Mouse (Mus musculus) lung, postnatal 25 days (tissue): ENCODE measurements at regions not wholly inside any gene's neighbourhood (a gene's known extent, or its start where the extent isn't known, plus 50 kb on each side); places are given as distances from the start of the nearest gene placed in this dataset.

Experiments
- DNase-seq: peaks from one replicate; pipeline ENCODE4 v3.0.0; 2022; ENCODE audit warnings: low spot score

- no peak for DNase-seq
Measured at GRCm38 (mm10) chr15:27270203-27270602, 196.3 kb upstream of the Ank start.

DNA sequence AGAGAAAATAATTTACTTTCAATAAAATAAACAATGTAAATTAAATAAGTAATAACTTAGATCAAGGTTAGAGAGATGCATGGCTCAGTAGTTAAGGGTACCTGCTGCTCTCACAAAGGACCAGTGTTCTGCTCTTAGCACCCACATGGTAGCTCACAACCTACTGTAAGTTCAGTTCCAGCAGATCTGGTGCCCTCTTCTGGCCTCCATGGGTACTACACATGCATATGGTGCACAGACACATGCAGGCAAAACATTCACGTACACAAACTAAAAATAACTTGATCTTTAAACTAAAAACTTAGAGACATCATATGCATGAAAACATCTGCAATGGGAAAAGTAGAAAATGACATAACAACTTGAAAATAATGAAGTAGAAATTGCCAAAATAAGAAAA, 184.2 kb upstream of the Ank start:
- DNase-seq, result no peak

- no peak for DNase-seq
Measured at GRCm38 (mm10) chr15:27303856-27304255, 162.6 kb upstream of the Ank start.

- DNase-seq, result no peak
Measured at GRCm38 (mm10) chr15:27304256-27304655, 162.2 kb upstream of the Ank start.

DNA sequence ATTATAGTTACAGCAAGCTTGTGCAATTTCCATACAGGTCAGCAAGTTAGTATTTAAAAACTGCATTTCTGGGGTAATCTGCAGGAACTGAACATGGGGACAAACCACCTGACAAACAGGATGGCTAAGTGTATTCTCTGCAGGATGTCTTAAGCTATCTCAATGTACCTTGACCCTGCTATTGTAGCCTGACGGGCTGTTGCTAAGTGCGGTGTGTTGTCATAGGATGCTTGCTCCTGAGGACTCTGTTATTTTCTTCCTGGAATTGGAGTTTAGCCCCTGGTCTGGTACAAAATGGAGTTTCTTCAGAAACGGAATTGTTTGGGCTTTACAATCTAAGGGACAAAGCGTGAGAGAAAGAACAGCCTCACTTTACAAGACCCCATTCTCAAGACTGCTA, 161.4 kb upstream of the Ank start:
- no peak for DNase-seq

- no peak for DNase-seq
Measured at GRCm38 (mm10) chr15:27308639-27309038, 157.8 kb upstream of the Ank start.

- DNase-seq, result no peak
Measured at GRCm38 (mm10) chr15:27315964-27316745, 150.3 kb upstream of the Ank start.

DNA sequence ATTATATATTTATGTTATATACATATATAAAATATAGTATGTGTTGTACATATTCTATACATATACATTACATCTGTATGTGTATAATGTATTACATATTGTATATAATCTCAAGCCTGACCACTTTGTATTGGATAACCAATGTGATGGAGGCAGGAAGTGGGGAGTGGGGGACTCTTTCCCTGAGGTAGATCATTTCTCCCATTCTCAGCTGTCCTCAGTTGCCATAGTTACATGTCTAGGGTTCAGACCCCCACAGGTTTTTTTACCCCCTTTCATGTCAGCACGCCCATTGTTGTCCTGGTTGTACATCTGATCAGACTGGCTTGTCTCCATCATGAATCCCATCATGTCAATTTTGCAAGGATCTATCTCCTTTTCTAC, 149.7 kb upstream of the Ank start:
- DNase-seq, result no peak

DNA sequence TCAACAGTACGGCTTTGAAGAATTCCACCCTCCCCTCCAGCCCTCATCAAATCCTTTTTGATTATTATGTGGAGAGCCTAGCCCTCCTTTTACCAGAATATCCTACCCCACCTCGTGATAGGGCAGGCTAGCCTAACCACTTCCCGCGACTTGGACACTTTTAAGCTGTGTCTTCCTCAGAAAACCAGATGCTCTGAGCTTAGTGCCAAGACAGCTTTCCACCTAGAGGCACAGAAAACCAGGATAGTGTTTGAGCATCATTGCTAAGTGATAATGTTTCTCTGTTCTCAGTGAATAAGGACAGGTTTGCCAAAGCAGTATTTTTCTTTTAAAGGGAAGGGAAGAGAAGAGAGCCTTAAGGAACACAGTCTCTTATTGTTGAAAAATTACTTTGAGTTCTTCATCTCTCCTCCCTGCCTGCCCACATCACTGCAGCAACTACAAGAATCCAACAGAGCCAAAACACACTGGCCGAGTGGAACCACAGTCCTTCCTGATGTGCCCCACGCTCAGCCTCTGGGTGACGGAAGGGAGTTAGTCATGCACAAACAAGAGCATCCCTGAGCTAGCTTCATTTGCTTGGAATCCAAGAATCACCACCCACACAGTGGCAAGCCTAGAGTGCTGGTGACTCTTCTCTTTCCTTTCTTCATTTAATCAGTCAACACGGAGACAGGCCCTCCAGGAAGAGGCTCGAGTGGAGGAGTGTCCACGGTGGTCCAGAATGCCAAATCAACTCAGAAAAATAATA, 144.4 kb upstream of the Ank start:
- no peak for DNase-seq

DNA sequence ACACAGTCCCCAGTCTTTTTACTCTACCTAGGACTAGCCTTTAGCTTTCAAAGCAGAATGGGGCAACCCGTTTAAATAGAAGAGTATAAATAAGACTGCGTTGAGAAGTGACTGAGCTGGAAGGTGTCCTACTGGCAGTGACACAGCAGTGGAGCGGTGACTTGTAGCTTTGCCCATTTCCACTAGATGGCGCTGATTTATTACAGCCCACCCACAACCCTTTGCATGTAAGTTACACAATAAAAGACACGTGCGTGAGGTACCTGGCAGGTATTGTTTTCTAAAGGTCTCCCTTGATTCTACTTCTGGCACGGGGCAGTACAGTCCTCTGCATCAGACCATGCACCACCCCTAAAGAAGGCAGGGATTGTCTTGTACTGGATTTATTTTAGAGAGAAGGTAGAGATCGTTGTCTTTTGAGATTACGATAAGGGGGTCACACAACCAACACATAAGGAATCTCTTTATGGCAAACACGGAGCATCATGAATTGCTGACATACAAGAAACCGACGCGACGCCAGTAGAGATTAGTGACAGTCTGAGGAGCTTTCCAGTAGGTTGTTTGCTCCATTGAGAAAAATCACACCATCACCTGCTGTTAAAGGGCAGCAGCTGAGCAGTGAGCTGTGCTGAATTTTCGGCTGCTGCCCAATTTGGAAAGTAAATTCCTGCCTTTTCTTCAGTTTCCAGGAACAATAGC, 140.5 kb upstream of the Ank start:
- DNase-seq, result peak; percentile 64

GRCm38 (mm10) chr15:27326549-27326876, 140.0 kb upstream of the Ank start:
- DNase-seq, result no peak

DNA sequence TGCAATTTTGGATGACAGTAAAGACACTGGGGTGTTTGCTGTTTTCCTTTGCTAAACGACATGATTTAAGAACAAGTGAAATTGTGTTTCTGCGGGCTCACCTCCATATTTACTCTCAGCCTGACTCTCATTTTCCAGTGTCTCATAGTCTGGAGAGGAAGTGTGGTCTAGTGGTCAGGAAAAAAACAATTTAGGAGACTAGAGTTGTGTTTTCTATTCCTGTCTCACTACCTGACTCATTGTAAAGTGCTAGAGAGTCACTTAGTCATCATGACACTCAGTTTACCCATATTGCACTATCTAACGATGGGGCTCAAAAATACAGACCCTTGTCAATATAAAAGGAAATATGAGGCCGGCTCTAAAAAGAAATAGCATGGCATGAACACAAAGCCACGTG, 138.7 kb upstream of the Ank start:
- DNase-seq, result no peak

- no peak for DNase-seq
Measured at GRCm38 (mm10) chr15:27328441-27328840, 138.0 kb upstream of the Ank start.

DNA sequence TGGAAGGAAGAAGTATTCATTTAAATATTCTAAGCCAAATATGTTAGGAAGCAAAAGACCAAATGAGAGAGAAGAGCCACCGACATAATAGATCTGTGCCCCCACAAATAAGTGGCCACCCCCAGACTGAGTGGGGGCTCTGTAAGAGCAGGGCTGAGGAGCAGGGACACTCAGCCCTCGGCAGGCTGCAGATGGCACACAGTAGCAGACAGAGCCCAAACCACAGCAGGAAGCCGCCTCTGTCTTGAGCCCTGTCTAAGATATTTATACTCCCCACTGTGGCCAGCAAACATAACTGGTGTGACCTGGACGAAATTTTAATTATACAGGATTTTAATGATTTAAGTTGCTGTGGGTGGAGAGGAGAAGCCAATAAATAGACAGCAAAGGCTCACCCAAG, 126.4 kb upstream of the Ank start:
- DNase-seq, result no peak

DNA sequence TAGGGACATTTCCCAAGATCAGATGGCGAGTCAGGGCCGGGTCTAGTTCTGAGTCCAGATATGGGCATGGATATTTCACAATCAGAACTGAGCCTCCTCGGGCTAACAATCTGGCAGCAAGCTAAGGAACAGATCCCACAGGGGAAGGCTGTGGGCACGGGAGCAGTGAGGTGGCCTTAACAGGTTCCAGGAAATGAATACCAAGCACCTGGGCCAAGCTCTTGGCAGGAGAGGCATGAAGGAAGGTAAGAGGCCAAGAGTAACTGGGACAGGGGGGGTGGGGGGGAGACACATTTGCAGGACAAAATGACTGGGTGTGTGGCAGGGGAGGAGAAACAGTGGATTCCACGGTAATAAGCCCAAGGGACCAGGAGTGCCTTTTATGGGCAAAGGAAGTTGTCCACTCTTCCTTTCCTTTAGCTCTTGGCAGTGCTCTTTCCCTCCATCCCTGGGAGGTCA, 124.9 kb upstream of the Ank start:
- DNase-seq, result peak; percentile 11

- DNase-seq, result no peak
Measured at GRCm38 (mm10) chr15:27358441-27358840, 108.0 kb upstream of the Ank start.

DNA sequence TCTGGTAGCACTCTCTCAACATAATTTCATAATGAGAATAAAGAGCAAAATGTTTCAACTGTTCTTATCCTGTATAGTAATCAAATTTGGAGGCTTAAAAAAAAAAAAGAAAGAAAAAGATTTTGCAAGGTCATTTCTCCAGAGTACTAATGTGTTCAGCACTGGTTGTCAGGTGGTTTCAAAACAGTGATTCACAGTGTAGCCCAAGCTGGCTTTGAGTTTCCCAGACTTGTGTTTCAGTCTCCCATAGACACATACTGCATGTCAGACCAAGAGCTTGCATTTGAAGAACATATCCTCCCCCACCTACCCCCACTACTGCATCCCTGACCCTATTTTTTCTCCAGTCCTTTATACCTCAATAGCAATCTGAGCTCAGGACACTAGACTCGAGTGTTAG, 107.2 kb upstream of the Ank start:
- DNase-seq, result no peak

- no peak for DNase-seq
Measured at GRCm38 (mm10) chr15:27374517-27374916, 92.0 kb upstream of the Ank start.

- no peak for DNase-seq
Measured at GRCm38 (mm10) chr15:27378601-27379094, 87.8 kb upstream of the Ank start.

- DNase-seq, result no peak
Measured at GRCm38 (mm10) chr15:27380436-27380945, 86.0 kb upstream of the Ank start.

DNA sequence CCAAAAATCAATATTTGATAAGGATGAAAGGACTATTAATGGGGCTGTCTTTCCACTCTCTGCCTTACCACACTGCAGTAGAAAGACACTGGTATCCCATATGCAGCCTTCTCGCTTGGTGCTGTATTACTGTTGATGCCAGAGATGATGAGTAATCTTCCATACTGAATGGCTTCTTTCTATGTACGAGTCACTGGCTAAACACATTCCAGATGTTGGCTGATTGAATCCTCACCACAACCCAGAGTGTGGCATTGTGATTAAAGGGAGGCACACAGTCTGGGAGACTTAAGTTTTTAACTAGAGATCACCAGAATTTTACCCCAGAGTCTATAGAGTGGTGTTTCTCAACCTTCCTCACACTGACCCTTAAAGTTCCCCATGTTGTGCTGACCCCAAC, 84.9 kb upstream of the Ank start:
- no peak for DNase-seq

GRCm38 (mm10) chr15:27390567-27390966, 75.9 kb upstream of the Ank start:
- no peak for DNase-seq

DNA sequence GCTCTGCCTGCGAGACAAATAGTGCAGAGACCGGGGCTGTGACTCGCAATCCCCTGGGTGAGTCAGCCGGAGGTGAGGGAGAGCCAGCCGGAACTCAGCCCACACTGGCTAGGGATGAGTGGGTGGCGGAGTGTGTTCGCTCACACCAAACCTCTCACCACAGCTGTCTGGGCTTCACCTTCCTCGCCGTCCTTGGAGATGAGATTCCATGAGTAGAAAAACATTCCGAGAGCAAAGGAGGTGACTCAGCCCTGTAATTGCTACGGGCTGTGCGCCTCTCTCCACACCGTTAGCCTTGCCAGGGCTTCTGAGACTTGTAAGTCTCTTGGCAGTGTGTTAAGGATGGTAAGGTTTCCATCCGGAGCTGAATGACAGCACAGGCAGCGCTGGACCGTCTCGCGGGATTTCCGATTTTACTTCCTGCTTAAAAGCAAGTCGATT, 60.7 kb upstream of the Ank start:
- no peak for DNase-seq
